Mouse (Mus musculus) C2C12 (cell line): ENCODE data around the gene Kidins220. TPM values are rescaled to one million over a fixed set of nuclear protein-coding genes. Genes with fewer than 3 reads are reported as not detected.

ENCODE experiments used
- H3K27me3 ChIP-seq: one replicate; pipeline ENCODE4 v1.6.1; 2011; ENCODE audit not compliant: control insufficient read depth, insufficient read depth, insufficient read length
- H3K36me3 ChIP-seq: one replicate; pipeline ENCODE4 v1.6.1; 2011; ENCODE audit not compliant: control insufficient read depth, insufficient read depth
- H3K4me3 ChIP-seq: one replicate; pipeline ENCODE4 v1.5.1; 2011; ENCODE audit warnings: mild to moderate bottlenecking, control low read depth; ENCODE audit not compliant: poor library complexity, insufficient read depth, severe bottlenecking
- H3K79me2 ChIP-seq: one replicate; pipeline ENCODE4 v1.6.1; 2011; ENCODE audit not compliant: control insufficient read depth, insufficient read depth
- H3K79me3 ChIP-seq: one replicate; pipeline ENCODE4 v1.6.1; 2011; ENCODE audit warnings: low read depth, control low read depth
- H3ac ChIP-seq: one replicate; pipeline ENCODE3; 2011; ENCODE audit warnings: low read depth; ENCODE audit not compliant: control insufficient read depth, insufficient read length
- CEBPB ChIP-seq: IDR thresholded peaks from one replicate; pipeline ENCODE4 v1.6.1; 2011; ENCODE audit warnings: low read depth, mild to moderate bottlenecking, control low read depth, moderate library complexity
- CTCF ChIP-seq: IDR thresholded peaks from one replicate; pipeline ENCODE4 v1.5.1; 2011; ENCODE audit not compliant: control insufficient read depth, insufficient read depth, insufficient read length
- FOSL1 ChIP-seq: IDR thresholded peaks from one replicate; pipeline ENCODE4 v1.8.0; 2011; ENCODE audit warnings: mild to moderate bottlenecking, low read length; ENCODE audit not compliant: poor library complexity, insufficient read depth, severe bottlenecking
- MAX ChIP-seq: IDR thresholded peaks from one replicate; pipeline ENCODE4 v1.6.1; 2011; ENCODE audit warnings: mild to moderate bottlenecking, control low read depth
- MYOD1 ChIP-seq: IDR thresholded peaks from one replicate; pipeline ENCODE4 v1.6.1; 2011; ENCODE audit warnings: low read depth; ENCODE audit not compliant: control insufficient read depth, insufficient read length
- MYOG ChIP-seq: IDR thresholded peaks from one replicate; pipeline ENCODE4 v1.6.1; 2011; ENCODE audit not compliant: control insufficient read depth, insufficient read length; ENCODE audit errors: extremely low read depth
- USF1 ChIP-seq: IDR thresholded peaks from one replicate; pipeline ENCODE4 v1.6.1; 2011; ENCODE audit warnings: low read depth, mild to moderate bottlenecking, control low read depth, moderate library complexity
- polyA plus RNA-seq: library from polyadenylated mRNA; unstranded; fragments of >200 nt; fragmentation: generic; extraction: Trizol; gene quantifications from one replicate; pipeline ENCODE4 v1.2.1, GENCODE M21; 2012; ENCODE audit warnings: missing spikeins

The Kidins220 gene
- polyA plus RNA-seq, 1 experiment: 8.9 TPM

- peaks cover 23% of the 10 kb centered on the region for H3K79me3 ChIP-seq
- H3K36me3 ChIP-seq: peaks cover 18% of the 10 kb centered on the region
- no peaks in the 10 kb centered on the region for H3K27me3 ChIP-seq
- peak overlapping the region; percentile 14 for H3K4me3 ChIP-seq
- TF ChIP-seq MAX (no peak), CTCF (no peak)
- peaks cover 31% of the 10 kb centered on the region for H3K79me2 ChIP-seq
- H3ac ChIP-seq: peak overlapping the region; percentile 60
These were observed 118.6 kb downstream of the Kidins220 start for GRCm38 (mm10) chr12:25093241-25093774.

DNA sequence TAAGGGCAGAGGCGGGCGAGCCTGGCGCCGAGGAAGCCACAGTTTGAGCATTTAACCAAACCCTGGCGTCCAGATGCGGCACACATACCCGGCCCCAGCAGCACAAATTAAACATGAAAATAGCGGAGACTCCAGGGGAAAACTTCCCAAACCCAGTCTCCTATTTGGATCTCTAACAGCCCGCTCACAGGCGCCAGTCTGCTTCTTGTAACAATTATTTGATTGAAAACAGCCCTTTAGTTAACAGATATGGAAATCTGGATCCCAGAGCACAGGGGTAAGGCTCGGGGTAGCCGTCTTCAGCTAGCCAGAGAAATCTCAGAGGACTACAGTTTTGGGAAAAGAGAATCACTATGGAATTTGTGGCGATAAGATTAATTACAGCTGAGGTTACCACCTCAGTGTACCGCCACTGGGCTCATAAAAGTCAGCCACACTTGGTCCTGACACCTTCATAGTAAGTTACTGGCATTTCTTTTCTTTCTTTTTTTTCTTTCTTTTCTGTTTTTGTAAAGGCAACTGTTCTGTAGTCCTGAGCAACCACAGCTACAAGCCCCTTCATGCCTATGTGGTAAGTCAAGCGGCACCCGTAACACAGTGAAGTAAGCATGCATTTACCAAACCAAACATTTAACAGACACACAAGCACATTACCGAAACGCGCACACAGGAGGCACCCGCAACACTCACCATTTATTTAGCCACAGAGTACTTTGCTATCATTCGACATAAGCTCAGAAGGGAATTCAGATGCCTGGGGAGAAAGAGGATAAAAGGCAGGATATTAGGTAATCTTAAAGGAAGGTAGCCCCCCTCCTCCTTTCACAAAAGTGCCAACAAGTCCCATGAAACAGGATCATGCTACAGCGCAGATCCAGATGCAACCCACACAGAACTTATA lies 120.1 kb downstream of the Kidins220 start:
- Histone ChIP-seq H3K36me3 (peaks cover 18% of the 10 kb centered on the region), H3K4me3 (peak overlapping the region; percentile 80), H3K79me3 (peaks cover 23% of the 10 kb centered on the region), H3K27me3 (no peaks in the 10 kb centered on the region), H3K79me2 (peaks cover 31% of the 10 kb centered on the region), H3ac (peak overlapping the region; percentile 82)
- TF ChIP-seq MAX: no peak
- no peak for TF ChIP-seq CTCF
- no peak for TF ChIP-seq CEBPB
- no peak for TF ChIP-seq MYOG
- TF ChIP-seq MYOD1: no peak
- no peak for TF ChIP-seq FOSL1
- no peak for TF ChIP-seq USF1

- no peaks in the 10 kb centered on the region for H3K27me3 ChIP-seq
- peaks cover 31% of the 10 kb centered on the region for H3K79me2 ChIP-seq
- peak overlapping the region; percentile 80 for H3K4me3 ChIP-seq
- peaks cover 23% of the 10 kb centered on the region for H3K79me3 ChIP-seq
- no peak for TF ChIP-seq MAX
- TF ChIP-seq CEBPB: no peak
- no peak for TF ChIP-seq MYOD1
- peaks cover 18% of the 10 kb centered on the region for H3K36me3 ChIP-seq
- H3ac ChIP-seq: peak overlapping the region; percentile 82
These were observed 120.8 kb downstream of the Kidins220 start for GRCm38 (mm10) chr12:25095538-25095937.

- H3K79me3 ChIP-seq: peaks cover 23% of the 10 kb centered on the region
- no peak for TF ChIP-seq FOSL1
- no peak for TF ChIP-seq CTCF
- TF ChIP-seq MYOG: no peak
- TF ChIP-seq USF1: no peak
- no peak for TF ChIP-seq CEBPB
- no peak for TF ChIP-seq MYOD1
- no peak for TF ChIP-seq MAX
- no peaks in the 10 kb centered on the region for H3K27me3 ChIP-seq
- H3ac ChIP-seq: peak overlapping the region; percentile 82
- H3K36me3 ChIP-seq: peaks cover 18% of the 10 kb centered on the region
- peak overlapping the region; percentile 80 for H3K4me3 ChIP-seq
- H3K79me2 ChIP-seq: peaks cover 31% of the 10 kb centered on the region
These were observed 121.4 kb downstream of the Kidins220 start for GRCm38 (mm10) chr12:25095974-25096639.

DNA sequence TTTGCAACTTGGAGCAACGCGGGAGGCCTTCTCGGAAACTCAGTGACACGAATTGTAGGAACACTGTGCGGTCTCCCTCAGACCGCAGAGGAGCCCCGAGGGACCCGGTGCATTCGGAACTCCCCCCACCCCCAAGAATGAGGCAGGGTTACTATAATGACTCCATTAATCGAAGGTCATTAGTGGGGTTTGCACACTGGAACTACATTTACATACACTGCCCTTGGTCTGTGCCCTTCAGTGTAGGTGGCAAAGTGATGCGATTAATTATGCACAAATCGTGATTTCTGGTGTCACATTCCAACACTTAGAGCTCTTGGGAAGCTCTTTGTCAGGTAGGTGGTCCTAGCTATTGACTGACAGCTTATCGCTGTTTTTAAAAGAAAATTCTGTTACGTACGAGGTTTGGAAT lies 121.9 kb downstream of the Kidins220 start:
- H3K36me3 ChIP-seq: peaks cover 18% of the 10 kb centered on the region
- H3ac ChIP-seq: peak overlapping the region; percentile 25
- no peaks in the 10 kb centered on the region for H3K27me3 ChIP-seq
- H3K79me3 ChIP-seq: peaks cover 23% of the 10 kb centered on the region
- TF ChIP-seq CTCF (no peak), FOSL1 (no peak), MAX (no peak), MYOG (no peak), MYOD1 (no peak), USF1 (no peak), CEBPB (no peak)
- peak overlapping the region; percentile 80 for H3K4me3 ChIP-seq
- peaks cover 31% of the 10 kb centered on the region for H3K79me2 ChIP-seq

GRCm38 (mm10) chr12:25097052-25097209 lies 122.2 kb downstream of the Kidins220 start, which contains the start of gene Id2:
Id2 (minus strand) TSS chr12:25097140.
- H3K79me2 ChIP-seq: peaks cover 31% of the 10 kb centered on the region
- H3K27me3 ChIP-seq: no peaks in the 10 kb centered on the region
- H3K4me3 ChIP-seq: peak within 1 kb of the TSS; percentile 80
- peaks cover 18% of the 10 kb centered on the region for H3K36me3 ChIP-seq
- TF ChIP-seq USF1 (no peak), MYOG (no peak), MAX (no peak), CTCF (no peak), CEBPB (no peak), FOSL1 (no peak), MYOD1 (no peak)
- H3ac ChIP-seq: peak within 1 kb of the TSS; percentile 31
- H3K79me3 ChIP-seq: peaks cover 23% of the 10 kb centered on the region
